Mouse (Mus musculus) limb, embryonic 12.5 days (tissue): ENCODE measurements at regions not wholly inside any gene's neighbourhood (a gene's known extent, or its start where the extent isn't known, plus 50 kb on each side); places are given as distances from the start of the nearest gene placed in this dataset.

Experiments
- ATAC-seq: fragments of 200-750 bp; cut with Nextera tagmentation; 2 replicates; pipeline ENCODE4 v1.8.0; 2017; ENCODE audit warnings: low read depth, moderate TSS enrichment; ENCODE audit not compliant: insufficient number of reproducible peaks, insufficient read depth, low FRiP score, low TSS enrichment
- H3K27ac ChIP-seq: fragments of 300-500 bp; sonication (generic); 2 replicates; pipeline ENCODE4 v1.5.1; 2016; ENCODE audit warnings: mild to moderate bottlenecking, moderate library complexity
- H3K27me3 ChIP-seq: fragments of 300-500 bp; sonication (generic); 2 replicates; pipeline ENCODE4 v1.6.1; 2016; ENCODE audit warnings: mild to moderate bottlenecking, moderate library complexity
- H3K36me3 ChIP-seq: fragments of 300-500 bp; sonication (generic); 2 replicates; pipeline ENCODE4 v1.6.1; 2016; ENCODE audit warnings: mild to moderate bottlenecking, moderate library complexity
- H3K4me1 ChIP-seq: fragments of 300-500 bp; sonication (generic); replicated peaks from 2 replicates; pipeline ENCODE4 v1.6.1; 2016
- H3K4me2 ChIP-seq: fragments of 300-500 bp; sonication (generic); 2 replicates; pipeline ENCODE4 v1.6.1; 2016; ENCODE audit warnings: mild to moderate bottlenecking, moderate library complexity
- H3K4me3 ChIP-seq: fragments of 300-500 bp; sonication (generic); replicated peaks from 2 replicates; pipeline ENCODE4 v1.5.1; 2016; ENCODE audit warnings: mild to moderate bottlenecking
- H3K9ac ChIP-seq: fragments of 300-500 bp; sonication (generic); replicated peaks from 2 replicates; pipeline ENCODE4 v1.6.1; 2016; ENCODE audit warnings: mild to moderate bottlenecking, moderate library complexity
- H3K9me3 ChIP-seq: fragments of 300-500 bp; sonication (generic); 2 replicates; pipeline ENCODE4 v1.6.1; 2016; ENCODE audit warnings: mild to moderate bottlenecking, moderate library complexity
- WGBS: fragments of 180-500 bp; shearing (Covaris S2); methylation state at CpG from one replicate; pipeline ENCODE4 v1.1.7; 2016; 5-methylcytosine and 5-hydroxymethylcytosine counted together

DNA sequence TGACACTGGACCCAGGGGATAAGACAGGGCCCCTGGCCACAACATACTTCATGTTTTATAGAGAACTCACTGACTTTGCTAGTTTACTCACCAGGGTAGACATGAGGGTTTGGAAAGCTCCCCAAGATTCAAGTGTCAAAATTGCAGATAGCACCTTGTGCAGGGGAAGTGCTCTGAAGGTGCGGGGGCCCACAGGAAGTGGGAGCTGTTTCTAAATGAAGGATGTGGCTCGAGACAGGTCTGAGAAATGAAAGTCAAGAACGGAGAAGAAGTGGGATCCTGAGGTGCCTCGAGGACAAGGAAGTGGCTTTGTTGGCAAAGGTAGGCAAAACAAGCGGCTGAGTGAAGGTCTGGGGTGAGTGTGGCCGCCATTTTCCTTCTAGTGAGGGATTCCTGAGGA lies 157.8 kb upstream of the Id2 start:
- no peak overlapping the region for H3K4me3 ChIP-seq
- H3K9me3 ChIP-seq = peaks cover 9% of the 10 kb centered on the region; the same call in 1 of the 2 replicates
- no peaks in the 10 kb centered on the region for H3K36me3 ChIP-seq
- whole genome bisulfite sequencing = 79% methylated on average over 6 of the region's 6 CpGs
- H3K9ac ChIP-seq = no peak overlapping the region
- H3K27ac ChIP-seq = no peak overlapping the region
- no peak for ATAC-seq
- 0 out of 2 replicates have a peak, but pooled peaks cover 2% of the 10 kb centered on the region for H3K4me1 ChIP-seq
- H3K27me3 ChIP-seq = no peaks in the 10 kb centered on the region
- no peak overlapping the region for H3K4me2 ChIP-seq

- no peak for ATAC-seq
- no peaks in the 10 kb centered on the region for H3K27me3 ChIP-seq
- H3K27ac ChIP-seq = no peak overlapping the region
- no peaks in the 10 kb centered on the region for H3K36me3 ChIP-seq
- H3K9me3 ChIP-seq = peaks cover 9% of the 10 kb centered on the region; the same call in 1 of the 2 replicates
- 92% methylated on average over 6 of the region's 6 CpGs for WGBS
- H3K4me1 ChIP-seq = peaks cover 10% of the 10 kb centered on the region
- no peak overlapping the region for H3K9ac ChIP-seq
- H3K4me2 ChIP-seq = no peak overlapping the region
- no peak overlapping the region for H3K4me3 ChIP-seq
Observed at GRCm38 (mm10) chr12:25252776-25253510, 156.0 kb upstream of the Id2 start.

GRCm38 (mm10) chr12:25251411-25252171 lies 154.7 kb upstream of the Id2 start:
- H3K4me1 ChIP-seq = peaks cover 16% of the 10 kb centered on the region
- no peak overlapping the region for H3K27ac ChIP-seq
- WGBS = 75% methylated on average over 4 of the region's 4 CpGs
- H3K9ac ChIP-seq = no peak overlapping the region
- no peak for ATAC-seq
- no peak overlapping the region for H3K4me3 ChIP-seq
- no peaks in the 10 kb centered on the region for H3K27me3 ChIP-seq
- peaks cover 9% of the 10 kb centered on the region; the same call in 1 of the 2 replicates for H3K9me3 ChIP-seq
- H3K4me2 ChIP-seq = no peak overlapping the region
- H3K36me3 ChIP-seq = no peaks in the 10 kb centered on the region

- Histone ChIP-seq H3K9ac (no peak overlapping the region), H3K4me3 (no peak overlapping the region), H3K36me3 (no peaks in the 10 kb centered on the region), H3K27ac (no peak overlapping the region), H3K4me1 (peaks cover 16% of the 10 kb centered on the region), H3K27me3 (no peaks in the 10 kb centered on the region), H3K4me2 (no peak overlapping the region), H3K9me3 (peaks cover 9% of the 10 kb centered on the region; the same call in 1 of the 2 replicates)
- 45% methylated on average over 3 of the region's 3 CpGs for WGBS
- ATAC-seq = no peak
Observed at GRCm38 (mm10) chr12:25250881-25251280, 153.9 kb upstream of the Id2 start.

DNA sequence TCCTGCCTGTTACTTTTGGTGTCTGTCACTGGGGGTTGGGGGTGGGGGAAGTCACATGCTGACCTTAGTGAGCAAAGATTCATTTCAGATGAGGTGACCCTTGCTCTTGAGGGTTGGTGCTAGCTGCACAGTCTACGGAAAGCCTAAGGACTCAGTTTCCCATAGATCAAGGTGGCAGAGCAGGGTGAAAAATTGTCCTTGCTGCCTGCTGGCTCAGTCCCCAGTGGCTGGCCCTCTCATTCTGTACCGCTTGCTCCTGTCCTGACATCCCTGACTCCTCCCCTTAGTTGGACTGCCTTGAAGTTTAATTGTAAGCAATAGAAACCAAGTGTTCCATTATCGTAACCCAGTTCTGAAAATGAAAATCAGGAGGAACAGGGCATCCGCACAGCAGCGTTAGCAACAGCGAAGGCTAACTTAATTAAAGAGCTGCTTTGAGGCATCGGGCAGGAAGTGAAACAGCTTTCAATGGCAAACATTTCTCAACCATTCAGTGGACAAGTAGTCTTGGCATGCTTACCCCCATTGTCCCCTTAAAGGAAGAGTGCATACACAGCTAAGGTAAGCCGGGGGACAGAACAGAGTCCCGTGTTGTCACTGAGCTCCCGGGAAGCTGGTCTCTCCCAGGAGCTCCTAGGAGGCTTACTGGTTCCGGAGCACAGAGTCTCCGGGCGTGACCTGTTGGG lies 151.9 kb upstream of the Id2 start:
- Histone ChIP-seq H3K4me2 (no peak overlapping the region), H3K36me3 (no peaks in the 10 kb centered on the region), H3K4me3 (no peak overlapping the region), H3K4me1 (peaks cover 16% of the 10 kb centered on the region), H3K27ac (no peak overlapping the region), H3K27me3 (no peaks in the 10 kb centered on the region), H3K9me3 (peaks cover 8% of the 10 kb centered on the region; the same call in 1 of the 2 replicates), H3K9ac (no peak overlapping the region)
- 54% methylated on average over 13 of the region's 13 CpGs for WGBS
- no peak for ATAC-seq

GRCm38 (mm10) chr12:25246566-25246965 lies 149.6 kb upstream of the Id2 start:
- no peak for ATAC-seq
- Histone ChIP-seq H3K9ac (no peak overlapping the region), H3K27ac (no peak overlapping the region), H3K27me3 (no peaks in the 10 kb centered on the region), H3K4me3 (no peak overlapping the region), H3K4me2 (no peak overlapping the region), H3K9me3 (no peaks in the 10 kb centered on the region), H3K4me1 (peaks cover 16% of the 10 kb centered on the region), H3K36me3 (no peaks in the 10 kb centered on the region)
- 77% methylated on average over 7 of the region's 7 CpGs for WGBS

DNA sequence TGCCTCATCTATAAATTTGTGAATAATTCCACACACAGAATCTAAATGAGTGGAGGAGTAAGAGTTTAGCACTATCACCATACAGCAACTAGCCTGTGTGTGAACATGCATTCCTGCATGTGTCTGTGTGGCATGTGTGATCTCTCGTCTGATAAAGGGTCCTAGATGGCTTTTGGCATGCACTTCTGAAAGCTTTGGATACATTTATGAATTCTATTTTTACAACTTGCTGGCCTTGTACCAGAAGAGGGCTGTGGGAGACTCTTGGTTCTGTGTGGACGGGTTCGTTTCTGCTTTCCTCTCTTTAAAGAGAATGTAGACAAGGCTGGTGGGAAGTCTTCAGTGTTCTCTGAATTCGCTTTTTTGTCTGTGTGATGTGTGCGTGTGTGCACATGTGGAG lies 148.7 kb upstream of the Id2 start:
- WGBS = 85% methylated on average over 5 of the region's 5 CpGs

DNA sequence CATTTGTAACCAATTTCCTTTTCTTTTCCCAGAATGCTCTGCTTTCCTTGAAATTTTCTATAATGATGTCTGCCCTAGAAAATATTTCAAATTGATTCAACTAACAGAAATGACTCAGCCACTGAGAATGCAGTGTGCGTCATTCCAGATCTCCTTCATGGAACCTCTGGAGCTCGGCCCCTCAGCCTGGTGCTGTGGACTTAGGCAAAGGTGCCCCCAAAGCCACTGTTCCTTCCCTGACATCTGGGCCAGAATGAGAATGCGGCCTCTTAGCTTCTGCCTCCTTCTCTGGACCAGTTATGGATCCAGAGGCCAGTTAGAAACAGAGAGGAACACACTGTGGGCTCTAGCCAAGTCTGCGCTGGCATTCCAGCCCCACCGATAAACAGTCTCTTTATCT lies 148.3 kb upstream of the Id2 start:
- ATAC-seq = no peak
- 95% methylated on average over 5 of the region's 5 CpGs for WGBS

More for the DNA sequence above, 148.7 kb upstream of the Id2 start:
- Histone ChIP-seq H3K4me3 (no peak overlapping the region), H3K9me3 (no peaks in the 10 kb centered on the region), H3K4me2 (no peak overlapping the region), H3K36me3 (no peaks in the 10 kb centered on the region), H3K27me3 (no peaks in the 10 kb centered on the region), H3K9ac (no peak overlapping the region), H3K27ac (no peak overlapping the region), H3K4me1 (peaks cover 16% of the 10 kb centered on the region)
- no peak for ATAC-seq

DNA sequence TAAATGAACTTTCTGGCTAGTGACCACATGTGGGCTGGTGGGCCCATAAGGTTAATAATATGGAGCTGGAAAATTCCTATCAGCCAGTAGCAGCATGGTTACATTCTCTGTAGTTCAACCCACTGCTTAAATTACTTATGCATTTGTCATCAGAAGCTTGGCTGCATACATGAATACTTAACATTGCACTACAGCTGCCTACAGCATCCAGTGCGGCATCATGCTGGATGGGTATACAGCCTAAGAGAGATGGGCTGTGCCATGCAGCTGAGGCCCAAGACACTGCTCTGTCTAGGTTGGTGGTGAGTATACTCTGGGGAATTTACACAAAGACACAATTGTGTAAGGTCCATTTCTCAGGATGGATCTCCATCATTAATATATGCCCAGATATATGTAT lies 147.7 kb upstream of the Id2 start:
- H3K36me3 ChIP-seq = no peaks in the 10 kb centered on the region
- no peak for ATAC-seq
- H3K27me3 ChIP-seq = no peaks in the 10 kb centered on the region
- no peak overlapping the region for H3K4me3 ChIP-seq
- no peak overlapping the region for H3K9ac ChIP-seq
- no peak overlapping the region for H3K4me2 ChIP-seq
- WGBS = 92% methylated on average over 1 of the region's 1 CpGs
- no peaks in the 10 kb centered on the region for H3K9me3 ChIP-seq
- no peak overlapping the region for H3K27ac ChIP-seq
- H3K4me1 ChIP-seq = peaks cover 26% of the 10 kb centered on the region

More for the DNA sequence above, 148.3 kb upstream of the Id2 start:
- H3K4me3 ChIP-seq = no peak overlapping the region
- peaks cover 21% of the 10 kb centered on the region for H3K4me1 ChIP-seq
- H3K36me3 ChIP-seq = no peaks in the 10 kb centered on the region
- no peak overlapping the region for H3K9ac ChIP-seq
- H3K4me2 ChIP-seq = no peak overlapping the region
- H3K9me3 ChIP-seq = no peaks in the 10 kb centered on the region
- H3K27ac ChIP-seq = no peak overlapping the region
- no peaks in the 10 kb centered on the region for H3K27me3 ChIP-seq

- WGBS = 71% methylated on average over 1 of the region's 1 CpGs
Observed at GRCm38 (mm10) chr12:25243901-25244300, 147.0 kb upstream of the Id2 start.

DNA sequence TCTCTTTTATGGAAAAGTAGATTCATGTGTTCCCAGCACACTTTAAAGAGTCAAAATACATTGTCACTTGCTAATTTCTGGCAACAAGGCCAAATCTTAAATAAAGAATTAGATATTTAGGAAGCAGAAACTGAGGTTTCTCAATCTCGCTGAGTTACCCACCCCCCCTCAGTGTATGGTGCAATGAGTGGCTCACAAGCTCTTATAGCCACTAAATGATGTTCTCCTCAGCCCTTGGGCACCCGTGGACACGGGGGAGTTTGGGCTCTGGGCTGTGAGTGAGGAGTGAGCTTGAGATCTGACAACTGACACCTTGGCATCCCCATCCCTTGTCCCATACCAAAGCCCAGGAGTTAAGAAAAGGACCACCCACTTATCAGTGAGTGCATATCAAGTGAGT lies 145.4 kb upstream of the Id2 start:
- no peak for ATAC-seq
- Histone ChIP-seq H3K27me3 (no peaks in the 10 kb centered on the region), H3K9ac (no peak overlapping the region), H3K36me3 (no peaks in the 10 kb centered on the region), H3K4me3 (no peak overlapping the region), H3K4me1 (peaks cover 18% of the 10 kb centered on the region), H3K4me2 (no peak overlapping the region), H3K27ac (no peak overlapping the region), H3K9me3 (no peaks in the 10 kb centered on the region)
- 76% methylated on average over 3 of the region's 3 CpGs for WGBS

More at GRCm38 (mm10) chr12:25243901-25244300, 147.0 kb upstream of the Id2 start:
- Histone ChIP-seq H3K27me3 (no peaks in the 10 kb centered on the region), H3K4me2 (no peak overlapping the region), H3K27ac (no peak overlapping the region), H3K9ac (no peak overlapping the region), H3K9me3 (no peaks in the 10 kb centered on the region), H3K36me3 (no peaks in the 10 kb centered on the region), H3K4me3 (no peak overlapping the region), H3K4me1 (peaks cover 22% of the 10 kb centered on the region)
- ATAC-seq = no peak
